Mouse (Mus musculus): ENCODE results near the gene Chil1. TPM values are rescaled to one million over a fixed set of nuclear protein-coding genes. Genes with fewer than 3 reads are reported as not detected.

Gene Chil1
- polyA plus RNA-seq, 1 experiment from 2014 or later, result 2.0 TPM

- Histone ChIP-seq H3K27ac (replicated peaks) (peak overlapping the region; percentile 56), H3K9ac (replicated peaks) (peak overlapping the region; percentile 61), H3K4me2 (peak overlapping the region; percentile 93), H3K4me1 (peaks cover 66% of the 10 kb centered on the region), H3K4me3 (replicated peaks) (peak overlapping the region; percentile 58), H3K36me3 (no peaks in the 10 kb centered on the region), H3K27me3 (replicated peaks) (peaks cover 11% of the 10 kb centered on the region), H3K9me3 (replicated peaks) (no peaks in the 10 kb centered on the region)
- ATAC-seq (ENCODE audit: low FRiP score), result peak; percentile 72
- WGBS, result under 1% methylated on average over 41 of the region's 41 CpGs
Measured at GRCm38 (mm10) chr1:134234455-134235390, 52.7 kb downstream of the Chil1 start.

DNA sequence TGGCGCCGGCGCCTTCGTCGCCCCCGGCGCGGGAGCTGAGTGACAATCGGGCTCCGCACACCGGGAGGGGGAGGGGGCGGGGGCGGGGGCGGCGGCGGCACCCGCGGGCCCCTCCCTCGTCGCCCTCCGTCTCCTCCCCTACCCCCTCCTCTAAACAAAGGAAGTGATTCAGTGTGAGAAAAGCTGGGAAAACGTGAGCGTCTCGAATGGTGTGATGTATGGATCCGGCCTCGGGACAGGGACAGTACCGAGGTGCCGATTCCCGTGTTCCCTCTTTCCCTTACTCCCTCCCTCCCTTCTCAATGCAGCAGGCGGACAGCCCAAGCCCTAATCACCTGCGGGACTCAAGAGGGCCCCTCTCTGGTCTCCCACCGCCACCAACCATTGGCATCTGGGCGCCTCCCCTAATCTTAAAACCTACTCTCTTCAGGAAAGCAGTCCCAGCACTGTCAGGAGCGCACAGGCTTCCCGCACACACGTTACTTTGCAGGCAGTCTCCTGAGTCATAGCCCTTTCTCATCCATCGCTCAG is 53.5 kb downstream of the Chil1 start, which contains the start of gene Adora1:
Gene Adora1, minus strand, starts transcription at position 41 of the 531 bp plus-strand sequence.
- H3K27me3 ChIP-seq (replicated peaks), result peaks cover 11% of the 10 kb centered on the region
- H3K9me3 ChIP-seq (replicated peaks), result no peaks in the 10 kb centered on the region
- H3K4me2 ChIP-seq, result peak within 1 kb of the TSS; percentile 93
- under 1% methylated on average over 35 of the region's 37 CpGs for WGBS
- H3K27ac ChIP-seq (replicated peaks), result peak within 1 kb of the TSS; percentile 56
- H3K4me3 ChIP-seq (replicated peaks), result peak within 1 kb of the TSS; percentile 58
- H3K36me3 ChIP-seq, result no peaks in the 10 kb centered on the region
- peak; percentile 58 for ATAC-seq (ENCODE audit: low FRiP score)
- H3K9ac ChIP-seq (replicated peaks), result peak within 1 kb of the TSS; percentile 61
- H3K4me1 ChIP-seq, result peaks cover 59% of the 10 kb centered on the region

GRCm38 (mm10) chr1:134236142-134236541 is 54.2 kb downstream of the Chil1 start:
- H3K4me3 ChIP-seq (replicated peaks), result peak overlapping the region; percentile 58; the same call in 1 of the 2 replicates
- no peaks in the 10 kb centered on the region for H3K9me3 ChIP-seq (replicated peaks)
- peaks cover 54% of the 10 kb centered on the region for H3K4me1 ChIP-seq
- ATAC-seq (ENCODE audit: low FRiP score), result peak; percentile 38
- no peak overlapping the region for H3K9ac ChIP-seq (replicated peaks)
- H3K4me2 ChIP-seq, result peak overlapping the region; percentile 93
- peaks cover 11% of the 10 kb centered on the region for H3K27me3 ChIP-seq (replicated peaks)
- H3K27ac ChIP-seq (replicated peaks), result 0 out of 2 replicates have a peak overlapping the region, but pooled peaks have one; percentile 56
- no peaks in the 10 kb centered on the region for H3K36me3 ChIP-seq
- 23% methylated on average over 3 of the region's 3 CpGs for WGBS

GRCm38 (mm10) chr1:134237438-134237837 is 55.5 kb downstream of the Chil1 start:
- Histone ChIP-seq H3K36me3 (no peaks in the 10 kb centered on the region), H3K27ac (replicated peaks) (no peak overlapping the region), H3K9ac (replicated peaks) (no peak overlapping the region), H3K4me2 (no peak overlapping the region), H3K9me3 (replicated peaks) (no peaks in the 10 kb centered on the region), H3K4me1 (peaks cover 41% of the 10 kb centered on the region), H3K27me3 (replicated peaks) (peaks cover 11% of the 10 kb centered on the region), H3K4me3 (replicated peaks) (no peak overlapping the region)
- no peak for ATAC-seq (ENCODE audit: low FRiP score)
- WGBS, result 83% methylated on average over 3 of the region's 3 CpGs

Other genes starting within 250 kb of the Chil1 start
- 14.5 and 14.6 TPM in 2 replicates for gene Fmod, start 144.9 kb upstream of the Chil1 start, polyA plus RNA-seq (2015; fragmentation: Nextera tagmentation; extraction: Ambion mirVana)
- 20.6 and 29.3 TPM in 2 replicates for gene Btg2, start 103.1 kb upstream of the Chil1 start, polyA plus RNA-seq (2015; fragmentation: Nextera tagmentation; extraction: Ambion mirVana)
- gene Chit1, start 70.9 kb upstream of the Chil1 start, polyA plus RNA-seq (2015; fragmentation: Nextera tagmentation; extraction: Ambion mirVana), result 0.87 and 0.89 TPM in 2 replicates
- 2.7 and 4.4 TPM in 2 replicates for gene Mybph, start 11.3 kb downstream of the Chil1 start, polyA plus RNA-seq (2015; fragmentation: Nextera tagmentation; extraction: Ambion mirVana)
- 23.8 and 28.8 TPM in 2 replicates for gene Adora1, start 53.3 kb downstream of the Chil1 start, polyA plus RNA-seq (2015; fragmentation: Nextera tagmentation; extraction: Ambion mirVana)
- 7.1 and 9.9 TPM in 2 replicates for gene Myog, start 107.8 kb downstream of the Chil1 start, polyA plus RNA-seq (2015; fragmentation: Nextera tagmentation; extraction: Ambion mirVana)
- gene Ppfia4, start 150.8 kb downstream of the Chil1 start, polyA plus RNA-seq (2015; fragmentation: Nextera tagmentation; extraction: Ambion mirVana), result 29.1 and 31.6 TPM in 2 replicates
- gene Tmem183a, start 179.8 kb downstream of the Chil1 start, polyA plus RNA-seq (2015; fragmentation: Nextera tagmentation; extraction: Ambion mirVana), result 110 and 112 TPM in 2 replicates
- gene 4933406M09Rik, start 203.8 kb downstream of the Chil1 start, polyA plus RNA-seq (2015; fragmentation: Nextera tagmentation; extraction: Ambion mirVana), result not detected in 2 replicates
- 18.6 and 24.3 TPM in 2 replicates for gene Cyb5r1, start 223.4 kb downstream of the Chil1 start, polyA plus RNA-seq (2015; fragmentation: Nextera tagmentation; extraction: Ambion mirVana)
- gene Adipor1, start 233.2 kb downstream of the Chil1 start, polyA plus RNA-seq (2015; fragmentation: Nextera tagmentation; extraction: Ambion mirVana), result 84.7 and 86.0 TPM in 2 replicates